Mouse (Mus musculus) midbrain, postnatal 0 days (tissue): ENCODE measurements at regions not wholly inside any gene's neighbourhood (a gene's known extent, or its start where the extent isn't known, plus 50 kb on each side); places are given as distances from the start of the nearest gene placed in this dataset.
A peak's percentile ranks its signal among the peaks of the same experiment; 100 is the strongest.

ENCODE experiments used
- ATAC-seq: fragments of 200-750 bp; cut with Nextera tagmentation; 2 replicates; pipeline ENCODE4 v1.8.0; 2017; ENCODE audit warnings: moderate number of reproducible peaks, mild to moderate bottlenecking, moderate TSS enrichment, moderate library complexity; ENCODE audit not compliant: low FRiP score
- DNase-seq: peaks from one replicate; pipeline ENCODE4 v3.0.0-alpha.2; 2015; ENCODE audit warnings: low spot score
- H3K27ac ChIP-seq: fragments of 300-500 bp; sonication (generic); 2 replicates; pipeline ENCODE4 v1.5.1; 2014; ENCODE audit warnings: low read depth, mild to moderate bottlenecking, low read length, mixed read lengths
- H3K27me3 ChIP-seq: fragments of 300-500 bp; sonication (generic); 2 replicates; pipeline ENCODE4 v1.6.1; 2014; ENCODE audit warnings: low read length, control low read depth, mixed read lengths; ENCODE audit not compliant: insufficient read depth
- H3K36me3 ChIP-seq: fragments of 300-500 bp; sonication (generic); 2 replicates; pipeline ENCODE4 v1.6.1; 2014; ENCODE audit warnings: low read length, control low read depth, mixed read lengths; ENCODE audit not compliant: insufficient read depth
- H3K4me1 ChIP-seq: fragments of 300-500 bp; sonication (generic); 2 replicates; pipeline ENCODE4 v1.6.1; 2014; ENCODE audit warnings: mild to moderate bottlenecking, control low read depth, antibody characterized with exemption, low read length, mixed read lengths; ENCODE audit not compliant: insufficient read depth
- H3K4me2 ChIP-seq: fragments of 300-500 bp; sonication (generic); 2 replicates; pipeline ENCODE4 v1.6.1; 2014; ENCODE audit warnings: low read depth, mild to moderate bottlenecking, low read length, mixed read lengths; ENCODE audit not compliant: poor library complexity, severe bottlenecking
- H3K4me3 ChIP-seq: fragments of 300-500 bp; sonication (generic); 2 replicates; pipeline ENCODE4 v1.5.1; 2014; ENCODE audit warnings: low read depth, mild to moderate bottlenecking, low read length, moderate library complexity
- H3K9ac ChIP-seq: fragments of 300-500 bp; sonication (generic); replicated peaks from 2 replicates; pipeline ENCODE4 v1.6.1; 2014; ENCODE audit warnings: mild to moderate bottlenecking, low read length, moderate library complexity, mixed read lengths; ENCODE audit not compliant: poor library complexity, severe bottlenecking
- H3K9me3 ChIP-seq: fragments of 300-500 bp; sonication (generic); 2 replicates; pipeline ENCODE4 v1.6.1; 2016; ENCODE audit warnings: low read length, control low read depth
- CTCF ChIP-seq: IDR thresholded peaks from 2 replicates; pipeline ENCODE4 v1.5.1; 2016; ENCODE audit warnings: antibody characterized with exemption, mild to moderate bottlenecking
- WGBS: fragments of 180-500 bp; shearing (Covaris S2); extraction: QIAGEN DNeasy Blood & Tissue Kit; methylation state at CpG from one replicate; pipeline ENCODE4 v1.1.7; 2014; 5-methylcytosine and 5-hydroxymethylcytosine counted together

DNA sequence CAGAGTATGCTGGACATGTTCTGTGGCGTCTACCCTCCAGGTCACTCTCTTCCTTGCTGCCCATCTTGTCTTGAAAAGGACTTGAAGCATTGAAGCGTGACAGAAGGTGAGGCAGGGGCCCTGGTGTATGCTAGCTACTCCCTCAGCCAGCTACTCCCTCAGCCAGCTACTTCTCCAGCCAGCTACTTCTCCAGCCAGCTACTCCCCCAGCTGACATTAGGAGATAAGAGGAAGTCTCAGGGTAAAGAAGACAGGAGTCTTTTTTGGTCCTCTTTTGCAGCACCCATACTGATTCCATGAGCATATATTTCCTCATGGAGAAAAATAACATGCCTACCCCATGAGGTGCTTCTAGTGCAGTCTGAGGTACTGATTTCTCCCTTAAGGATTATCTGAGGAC, 111.6 kb upstream of the Irf2bp2 start:
- DNase-seq (no peak), ATAC-seq (no peak)
- no peak overlapping the region for H3K4me3 ChIP-seq
- H3K9me3 ChIP-seq, result no peaks in the 10 kb centered on the region
- 86% methylated on average over 2 of the region's 2 CpGs for WGBS
- TF ChIP-seq CTCF, result no peak
- H3K4me2 ChIP-seq, result no peak overlapping the region
- H3K27ac ChIP-seq, result no peak overlapping the region
- H3K27me3 ChIP-seq, result 0 out of 2 replicates have a peak, but pooled peaks cover 4% of the 10 kb centered on the region
- no peak overlapping the region for H3K9ac ChIP-seq
- no peaks in the 10 kb centered on the region for H3K4me1 ChIP-seq
- H3K36me3 ChIP-seq, result no peaks in the 10 kb centered on the region

DNA sequence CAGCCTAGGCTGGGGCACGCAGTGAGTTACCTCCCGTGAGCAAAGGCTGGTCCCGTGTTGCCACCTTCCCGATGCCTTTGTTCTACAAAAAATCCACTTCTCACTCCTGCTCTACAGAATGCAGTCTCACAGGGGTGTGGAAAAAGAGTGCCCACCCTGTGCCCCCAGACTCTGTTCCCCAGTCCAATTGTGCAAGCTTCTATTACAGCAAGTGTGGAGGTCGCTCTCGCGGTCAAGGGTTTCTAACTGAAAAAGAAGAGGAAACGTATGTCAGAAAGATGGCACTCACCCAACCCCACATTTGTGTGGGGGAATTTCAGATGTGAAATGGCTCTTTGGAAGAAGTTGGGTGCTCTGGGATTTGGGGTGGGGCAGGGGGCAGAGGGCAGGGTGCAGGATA, 110.9 kb upstream of the Irf2bp2 start:
- 95% methylated on average over 8 of the region's 8 CpGs for WGBS
- Histone ChIP-seq H3K4me3 (no peak overlapping the region), H3K27me3 (0 out of 2 replicates have a peak, but pooled peaks cover 4% of the 10 kb centered on the region), H3K9ac (no peak overlapping the region), H3K27ac (no peak overlapping the region), H3K4me2 (no peak overlapping the region), H3K9me3 (no peaks in the 10 kb centered on the region), H3K4me1 (no peaks in the 10 kb centered on the region), H3K36me3 (no peaks in the 10 kb centered on the region)
- no peak for TF ChIP-seq CTCF
- no peak for DNase-seq
- no peak for ATAC-seq

GRCm38 (mm10) chr8:126703546-126703945, 109.8 kb upstream of the Irf2bp2 start:
- WGBS, result 91% methylated on average over 5 of the region's 5 CpGs
- no peak for ATAC-seq
- no peak for DNase-seq

GRCm38 (mm10) chr8:126702294-126702693, 108.5 kb upstream of the Irf2bp2 start:
- no peaks in the 10 kb centered on the region for H3K4me1 ChIP-seq
- 81% methylated on average over 6 of the region's 6 CpGs for WGBS
- no peaks in the 10 kb centered on the region for H3K9me3 ChIP-seq
- 0 out of 2 replicates have a peak, but pooled peaks cover 4% of the 10 kb centered on the region for H3K27me3 ChIP-seq
- ATAC-seq (no peak), DNase-seq (no peak)
- TF ChIP-seq CTCF, result no peak
- H3K4me3 ChIP-seq, result no peak overlapping the region
- H3K4me2 ChIP-seq, result no peak overlapping the region
- no peak overlapping the region for H3K27ac ChIP-seq
- H3K9ac ChIP-seq, result no peak overlapping the region
- H3K36me3 ChIP-seq, result no peaks in the 10 kb centered on the region

More at GRCm38 (mm10) chr8:126703546-126703945, 109.8 kb upstream of the Irf2bp2 start:
- no peak overlapping the region for H3K9ac ChIP-seq
- H3K4me2 ChIP-seq, result no peak overlapping the region
- no peaks in the 10 kb centered on the region for H3K4me1 ChIP-seq
- 0 out of 2 replicates have a peak, but pooled peaks cover 4% of the 10 kb centered on the region for H3K27me3 ChIP-seq
- H3K4me3 ChIP-seq, result no peak overlapping the region
- no peak overlapping the region for H3K27ac ChIP-seq
- no peaks in the 10 kb centered on the region for H3K36me3 ChIP-seq
- no peaks in the 10 kb centered on the region for H3K9me3 ChIP-seq
- no peak for TF ChIP-seq CTCF

DNA sequence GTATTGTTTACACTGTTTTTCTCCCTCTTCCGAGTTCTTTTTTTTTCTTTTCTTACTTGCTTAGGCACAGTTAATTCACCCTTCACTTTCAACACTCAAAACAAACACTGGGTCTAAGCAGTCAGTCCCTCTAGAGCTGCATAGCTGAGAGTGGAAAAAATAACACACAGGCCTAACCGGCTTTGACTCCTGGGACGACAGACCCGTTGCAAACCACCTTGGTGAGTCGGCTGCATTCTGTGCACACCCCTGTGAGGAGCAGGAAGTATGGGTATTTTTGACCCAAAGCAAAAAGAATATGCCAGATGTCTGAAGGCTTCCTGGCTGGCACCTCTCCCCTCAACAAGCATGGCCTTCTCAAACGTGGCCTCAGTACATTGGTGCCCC, 105.6 kb upstream of the Irf2bp2 start:
- DNase-seq (no peak), ATAC-seq (no peak)
- Histone ChIP-seq H3K4me1 (no peaks in the 10 kb centered on the region), H3K4me2 (no peak overlapping the region), H3K36me3 (no peaks in the 10 kb centered on the region), H3K4me3 (no peak overlapping the region), H3K9ac (no peak overlapping the region), H3K27ac (0 out of 2 replicates have a peak overlapping the region, but pooled peaks have one; percentile 4), H3K9me3 (no peaks in the 10 kb centered on the region), H3K27me3 (no peaks in the 10 kb centered on the region)
- TF ChIP-seq CTCF, result no peak
- WGBS, result 7% methylated on average over 6 of the region's 6 CpGs

GRCm38 (mm10) chr8:126698601-126699388, 105.0 kb upstream of the Irf2bp2 start:
- H3K36me3 ChIP-seq, result no peaks in the 10 kb centered on the region
- H3K4me3 ChIP-seq, result no peak overlapping the region
- WGBS, result 20% methylated on average over 7 of the region's 7 CpGs
- H3K27me3 ChIP-seq, result no peaks in the 10 kb centered on the region
- TF ChIP-seq CTCF, result no peak
- no peak overlapping the region for H3K4me2 ChIP-seq
- H3K27ac ChIP-seq, result peak overlapping the region; percentile 4
- H3K4me1 ChIP-seq, result no peaks in the 10 kb centered on the region
- ATAC-seq (peak; percentile 38; the same call in 1 of the 2 replicates), DNase-seq (peak; percentile 60)
- H3K9ac ChIP-seq, result no peak overlapping the region
- no peaks in the 10 kb centered on the region for H3K9me3 ChIP-seq
